20 mouse cellular contexts compared by ENCODE assay signal in genomic region chr3:65969196-65969595, GRCm38 (mm10).
"Had no signal": no experiment of that assay in that cellular context is flagged by ENCODE, and none has a peak within 500 bp of the region (broad histone marks: within the 10 kb centered on the region; RNA-seq: fewer than 3 reads in every experiment).

No protein-coding gene starts in this region.

- DNase-seq: lung, adult 18-20 months; lung, embryonic 14.5 days; lung, postnatal 10 days; lung, postnatal 4 days; right cerebral cortex, postnatal 14 days; thymus, adult 2 months; thymus, postnatal 25 days; thymus, postnatal 4 days had no signal

- H3K4me1 ChIP-seq: stomach, embryonic 15.5 days had no signal

- H3K27ac ChIP-seq: limb, embryonic 15.5 days; liver, embryonic 14.5 days; midbrain, embryonic 10.5 days; midbrain, embryonic 13.5 days; midbrain, embryonic 15.5 days; neural tube, embryonic 13.5 days; neural tube, embryonic 15.5 days; stomach, embryonic 15.5 days; stomach, postnatal 0 days had no signal

- H3K4me2 ChIP-seq: limb, embryonic 15.5 days; liver, embryonic 11.5 days; lung, embryonic 14.5 days; midbrain, embryonic 13.5 days; midbrain, embryonic 15.5 days; neural tube, embryonic 13.5 days; neural tube, embryonic 15.5 days; stomach, embryonic 15.5 days had no signal

- H3K36me3 ChIP-seq: limb, embryonic 15.5 days; midbrain, embryonic 10.5 days; midbrain, embryonic 13.5 days; midbrain, embryonic 15.5 days; neural tube, embryonic 13.5 days; neural tube, embryonic 15.5 days; stomach, embryonic 15.5 days had no signal

- ATAC-seq: midbrain, embryonic 13.5 days; midbrain, embryonic 15.5 days had no signal

- H3K4me3 ChIP-seq: limb, embryonic 15.5 days; megakaryocyte, embryonic 14.5 days; midbrain, embryonic 10.5 days; midbrain, embryonic 13.5 days; midbrain, embryonic 15.5 days; myocyte; neural tube, embryonic 13.5 days; neural tube, embryonic 15.5 days; stomach, embryonic 15.5 days had no signal

- H3K9ac ChIP-seq: limb, embryonic 15.5 days; liver, embryonic 14.5 days; lung, embryonic 14.5 days; midbrain, embryonic 13.5 days; midbrain, embryonic 15.5 days; neural tube, embryonic 13.5 days; neural tube, embryonic 15.5 days; stomach, embryonic 15.5 days had no signal

- H3K27me3 ChIP-seq: limb, embryonic 15.5 days; megakaryocyte, embryonic 14.5 days; midbrain, embryonic 13.5 days; midbrain, embryonic 15.5 days; neural tube, embryonic 13.5 days; neural tube, embryonic 15.5 days; stomach, embryonic 15.5 days had no signal

- H3K9me3 ChIP-seq: limb, embryonic 15.5 days; midbrain, embryonic 10.5 days; midbrain, embryonic 13.5 days; midbrain, embryonic 15.5 days; neural tube, embryonic 13.5 days; neural tube, embryonic 15.5 days; stomach, embryonic 15.5 days had no signal
